Mouse (Mus musculus) cerebellum, adult 18-20 months (tissue): ENCODE measurements around the gene Ear6.

Source experiments
- DNase-seq, 2 experiments: peaks; one replicate each; pipeline ENCODE4 v3.0.0; 2021

Gene Ear6

GRCm38 (mm10) chr14:51895071-51895470 is 41.6 kb downstream of the Ear6 start:
- no peak for DNase-seq

DNA sequence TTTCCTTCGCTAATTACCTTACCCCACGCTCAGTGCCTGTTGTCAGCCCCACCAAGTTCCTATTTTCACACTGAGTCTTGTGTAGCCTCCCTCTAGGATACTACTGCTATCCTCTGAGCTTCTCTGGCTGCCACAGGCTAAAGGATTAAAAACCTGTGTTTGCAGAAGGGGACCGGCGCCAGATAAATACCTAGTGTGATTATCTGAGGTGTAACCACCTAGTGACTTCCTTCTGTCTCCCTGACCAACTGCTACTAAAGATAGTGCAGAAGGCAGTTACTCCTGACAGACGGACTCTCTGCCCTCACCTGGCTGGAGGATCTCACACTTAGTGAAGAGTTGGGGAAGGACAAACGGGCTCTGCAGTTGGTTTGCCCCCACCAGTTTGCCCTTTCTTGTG is 42.5 kb downstream of the Ear6 start:
- DNase-seq: no peak

- no peak for DNase-seq
Measured at GRCm38 (mm10) chr14:51896539-51897170, 43.2 kb downstream of the Ear6 start.

DNA sequence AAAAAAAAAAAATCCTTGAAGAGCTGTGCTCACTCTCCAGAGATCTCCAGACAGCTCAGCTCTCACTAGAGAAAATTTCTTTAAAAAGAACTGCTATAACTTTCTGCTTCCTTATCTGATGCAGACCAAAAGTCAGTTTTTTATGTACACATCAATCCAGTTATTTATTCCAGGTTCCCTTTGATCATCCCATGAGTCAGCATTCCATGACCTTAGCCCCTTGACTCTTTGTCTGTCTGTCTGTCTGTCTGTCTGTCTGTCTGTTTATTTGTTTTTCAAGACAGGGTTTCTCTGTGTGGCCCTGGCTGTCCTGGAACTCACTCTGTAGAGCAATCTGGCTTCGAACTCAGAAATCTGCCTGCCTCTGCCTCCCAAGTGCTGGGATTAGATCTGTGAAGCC is 45.9 kb downstream of the Ear6 start:
- DNase-seq: no peak

DNA sequence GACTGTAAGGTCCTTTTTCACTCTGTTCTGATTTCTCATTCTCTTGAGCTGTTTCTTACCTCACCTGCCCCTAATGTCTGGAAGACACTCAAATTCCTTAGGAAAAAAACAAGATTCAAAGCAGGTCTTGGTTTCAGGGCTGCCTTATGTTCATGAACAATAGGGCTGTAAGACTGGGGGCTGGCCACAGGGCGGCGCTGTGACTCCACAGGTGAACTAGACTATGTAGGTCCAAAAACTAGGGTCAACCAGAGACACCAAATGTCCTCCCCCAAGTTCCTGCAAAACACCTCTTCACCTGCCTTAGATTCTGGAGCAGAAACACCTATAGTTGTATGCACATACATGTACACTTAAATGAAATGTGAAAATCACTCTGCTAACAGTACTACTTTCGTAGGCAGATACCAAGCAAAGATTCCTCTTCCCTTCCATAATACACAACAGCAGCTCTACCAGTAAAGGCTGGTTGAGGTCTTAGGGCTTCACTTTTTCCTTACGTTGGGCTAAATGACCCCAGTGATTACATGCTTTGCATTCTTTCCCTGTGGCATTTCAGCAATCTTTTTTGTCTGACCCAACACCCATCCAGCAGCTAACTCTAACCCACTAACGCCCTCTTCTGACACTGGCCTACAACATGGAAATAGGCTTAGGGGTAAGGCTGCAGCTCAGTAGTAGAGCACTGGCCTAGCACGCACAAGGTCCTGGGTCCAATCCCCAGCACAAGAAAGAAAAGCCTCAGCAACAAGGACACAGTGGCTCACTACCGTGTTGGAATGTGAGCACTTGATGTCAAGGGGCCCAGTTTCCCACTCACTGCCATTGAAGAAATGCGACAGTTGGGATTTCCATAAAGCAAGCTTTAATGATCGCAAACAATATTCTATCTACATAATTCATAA is 49.6 kb downstream of the Ear6 start:
- peak; percentile 75 to 83 for DNase-seq

GRCm38 (mm10) chr14:51903782-51904181 is 50.3 kb downstream of the Ear6 start:
- no peak for DNase-seq
